Mouse (Mus musculus): ENCODE results near the gene Msl1.

DNA sequence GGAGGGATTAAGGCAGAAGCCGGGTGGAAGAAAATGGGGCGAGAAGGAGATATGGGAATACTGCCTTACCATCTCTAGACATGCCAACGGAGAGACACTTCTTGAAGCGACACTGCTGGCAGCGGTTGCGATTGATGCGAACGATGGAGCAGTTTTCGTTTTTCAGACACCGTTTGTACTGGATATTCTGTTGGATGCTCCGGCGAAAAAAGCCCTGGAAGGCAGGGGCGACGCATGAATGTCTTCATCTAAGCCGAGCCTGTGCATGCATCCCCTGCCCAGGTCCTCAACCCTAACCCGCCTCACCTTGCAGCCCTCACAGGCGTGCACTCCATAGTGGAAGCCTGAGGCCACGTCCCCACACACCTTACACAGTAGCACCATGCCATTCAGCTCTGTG lies 24.2 kb upstream of the Msl1 start:
- TF ChIP-seq POLR2A (IDR thresholded peaks at IDR 0.05; ENCODE audit: low read depth, low read length) (no peak), CTCF (conservative IDR thresholded peaks at IDR 0.05; ENCODE audit: insufficient read depth, insufficient read length, low read depth, low read length) (no peak)

Data from kidney, adult 2 months (tissue).